Comparison of ENCODE assay signal across 16 mouse cellular contexts in the genomic region with DNA sequence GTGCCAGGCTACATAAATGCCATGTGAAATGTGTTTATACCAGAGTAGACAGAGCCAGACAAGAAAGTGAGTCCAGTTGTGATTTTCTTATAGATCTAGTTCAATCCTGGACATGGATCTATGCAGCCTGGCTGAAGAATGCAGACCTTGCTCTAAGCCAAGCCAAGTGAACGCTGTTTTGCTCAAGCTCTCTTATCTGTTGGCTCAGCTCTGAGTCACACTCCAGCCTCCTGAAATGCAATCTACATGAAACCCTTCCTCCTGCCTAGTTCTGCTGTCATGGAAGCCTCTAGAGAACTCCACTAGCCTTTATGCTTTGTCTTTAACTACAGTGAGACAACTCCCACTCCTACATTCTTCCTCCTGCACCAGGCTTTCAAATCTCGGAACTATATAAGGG. TPM values are rescaled to one million over a fixed set of nuclear protein-coding genes. Genes with fewer than 3 reads are reported as not detected.
DNase-seq lines count a peak whose midpoint lies in the region; ATAC-seq and TF ChIP-seq lines count a peak whose summit lies in the region.
"Had no signal": no experiment of that assay in that cellular context is flagged by ENCODE, and none has a peak within 500 bp of the region (broad histone marks: within the 10 kb centered on the region; RNA-seq: fewer than 3 reads in every experiment).

No protein-coding gene starts in this region.

- ATAC-seq in heart, embryonic 13.5 days (ENCODE audit: extremely low read depth, insufficient number of reproducible peaks, low FRiP score, low TSS enrichment) = no peak
- peak; percentile 30; the same call in 1 of the 2 replicates for ATAC-seq in megakaryocyte progenitor cell, adult 5-6 weeks (replicated peaks; ENCODE audit: poor library complexity)
- ATAC-seq: hindbrain, embryonic 16.5 days; Patski had no signal

- H3K27ac ChIP-seq in heart, embryonic 13.5 days (replicated peaks) = peak overlapping the region; percentile 80
- peak overlapping the region; percentile 82 for H3K27ac ChIP-seq in MEL (ENCODE audit: control insufficient read depth, low read depth, low read length)
- H3K27ac ChIP-seq: kidney, embryonic 15.5 days; limb, embryonic 10.5 days; midbrain, embryonic 12.5 days; neural tube, embryonic 13.5 days had no signal

- no peak for TF ChIP-seq RAD21 in MEL (IDR thresholded peaks at IDR 0.05; ENCODE audit: low read depth, low read length)

- TF ChIP-seq POLR2A in MEL (IDR thresholded peaks at IDR 0.05; ENCODE audit: control insufficient read depth in 1 of 2, insufficient read depth in 1 of 2, low read depth in 1 of 2, low read length in 2 of 2, poor library complexity in 1 of 2) = no peak

- no peak overlapping the region for H3K4me3 ChIP-seq in heart, embryonic 13.5 days
- no peak overlapping the region for H3K4me3 ChIP-seq in MEL (ENCODE audit: control insufficient read depth in 1 of 2, insufficient read depth in 1 of 2, low read depth in 2 of 2, low read length in 2 of 2)
- H3K4me3 ChIP-seq: kidney, embryonic 15.5 days; limb, embryonic 10.5 days; midbrain, embryonic 12.5 days; neural tube, embryonic 13.5 days had no signal

- intact Hi-C loops in heart, postnatal 25 days (cut with DNase I) = no loop called here

- H3K36me3 ChIP-seq in heart, embryonic 13.5 days = no peaks in the 10 kb centered on the region
- peaks cover 0 to 44% of the 10 kb centered on the region in 2 experiments; a peak in 2 of 4 replicates for H3K36me3 ChIP-seq in MEL (ENCODE audit: control insufficient read depth in 1 of 2, insufficient read depth in 2 of 2, low read length in 2 of 2)
- H3K36me3 ChIP-seq: kidney, embryonic 15.5 days; limb, embryonic 10.5 days; midbrain, embryonic 12.5 days; neural tube, embryonic 13.5 days had no signal

- H3K4me2 ChIP-seq in heart, embryonic 13.5 days = no peak overlapping the region
- H3K4me2 ChIP-seq: kidney, embryonic 15.5 days; midbrain, embryonic 12.5 days; neural tube, embryonic 13.5 days had no signal

- H3K9ac ChIP-seq in heart, embryonic 13.5 days = no peak overlapping the region; the same call in 1 of the 2 replicates
- peak overlapping the region; percentile 7; the same call in 1 of the 2 replicates for H3K9ac ChIP-seq in MEL (ENCODE audit: control insufficient read depth, low read depth, low read length, poor library complexity, severe bottlenecking)
- H3K9ac ChIP-seq: kidney, embryonic 15.5 days; midbrain, embryonic 12.5 days; neural tube, embryonic 13.5 days had no signal

- no peaks in the 10 kb centered on the region for H3K9me3 ChIP-seq in heart, embryonic 13.5 days
- H3K9me3 ChIP-seq in MEL (replicated peaks; ENCODE audit: insufficient read depth, low read length) = no peaks in the 10 kb centered on the region
- H3K9me3 ChIP-seq: kidney, embryonic 15.5 days; limb, embryonic 10.5 days; midbrain, embryonic 12.5 days; neural tube, embryonic 13.5 days had no signal

- no peak for DNase-seq in heart, postnatal 25 days (ENCODE audit: low spot score)
- peak; percentile 88 for DNase-seq in MEL (ENCODE audit: low read depth, low spot score)
- peak; percentile 55 to 59 for DNase-seq in adrenal gland, postnatal 36 days
- DNase-seq in right cerebral cortex, postnatal 25 days = no peak
- no peak for DNase-seq in layer of hippocampus, adult 9-10 months (ENCODE audit: low spot score)
- DNase-seq: cerebellum, adult 18-20 months had no signal

- H3K27me3 ChIP-seq in heart, embryonic 13.5 days (replicated peaks) = no peaks in the 10 kb centered on the region
- H3K27me3 ChIP-seq in MEL (ENCODE audit: control insufficient read depth in 1 of 2, insufficient read depth in 2 of 2, low read length in 2 of 2) = no peaks in the 10 kb centered on the region
- H3K27me3 ChIP-seq: kidney, embryonic 15.5 days; midbrain, embryonic 12.5 days; neural tube, embryonic 13.5 days; Patski had no signal

- H3K79me2 ChIP-seq in MEL (ENCODE audit: control insufficient read depth, insufficient read depth, low read length, poor library complexity) = no peaks in the 10 kb centered on the region

- TF ChIP-seq CTCF in MEL (IDR thresholded peaks at IDR 0.05 in 2 of 3, conservative IDR thresholded peaks at IDR 0.05 in 1 of 3; ENCODE audit: control insufficient read depth in 1 of 3, insufficient read depth in 1 of 3, low read depth in 2 of 3, low read length in 3 of 3, poor library complexity in 1 of 3, severe bottlenecking in 1 of 3) = no peak

- peaks cover 31% of the 10 kb centered on the region for H3K4me1 ChIP-seq in heart, embryonic 13.5 days
- H3K4me1 ChIP-seq in MEL (ENCODE audit: control insufficient read depth in 1 of 2, insufficient read depth in 2 of 2, low read length in 2 of 2) = peaks cover 28 to 35% of the 10 kb centered on the region in 2 experiments
- H3K4me1 ChIP-seq: limb, embryonic 10.5 days; midbrain, embryonic 12.5 days had no signal

- 19% methylated on average over 2 of the region's 2 CpGs for WGBS in heart, embryonic 13.5 days

- peak; percentile 68 to 91 for TF ChIP-seq EP300 in MEL (IDR thresholded peaks at IDR 0.05; ENCODE audit: low read depth in 1 of 2, low read length in 2 of 2)

TF ChIP-seq in MEL, 35 proteins besides CTCF, POLR2A, EP300 and RAD21:
- TF ChIP-seq ZC3H11A (IDR thresholded peaks at IDR 0.05; ENCODE audit: low read depth, low read length) (no peak), MXI1 (IDR thresholded peaks at IDR 0.05; ENCODE audit: low read depth, low read length) (peak; percentile 36; the same call in 1 of the 2 replicates), TBP (IDR thresholded peaks at IDR 0.05; ENCODE audit: low read depth, low read length) (0 out of 2 replicates have a peak, but pooled peaks have one; percentile 37), JUND (IDR thresholded peaks at IDR 0.05; ENCODE audit: low read depth, low read length) (peak; percentile 93), UBTF (IDR thresholded peaks at IDR 0.05; ENCODE audit: borderline replicate concordance, insufficient read depth, low read depth, low read length) (no peak), ETS1 (IDR thresholded peaks at IDR 0.05; ENCODE audit: low read depth, low read length) (peak; percentile 74), GATA1 (IDR thresholded peaks at IDR 0.05; ENCODE audit: low read depth, low read length) (peak; percentile 92), MAZ (IDR thresholded peaks at IDR 0.05; ENCODE audit: low read depth, low read length) (no peak), TCF12 (IDR thresholded peaks at IDR 0.05; ENCODE audit: low read depth, low read length) (0 out of 2 replicates have a peak, but pooled peaks have one; percentile 7), SIN3A (IDR thresholded peaks at IDR 0.05; ENCODE audit: low read length) (peak; percentile 47; the same call in 1 of the 2 replicates)
TF ChIP-seq in MEL: peak in this region for 7.

RNA-seq across cellular contexts. Expression of gene Fcgr2b, which starts 14.0 kb away (rescaled TPM):
- 0.27 and 0.76 TPM in 2 replicates for polyA plus RNA-seq in heart, embryonic 13.5 days (2015; fragmentation: Nextera tagmentation; extraction: Ambion mirVana)
- 1 to 10 TPM; 6.9 to 7.1 TPM for total RNA-seq in heart, postnatal 25 days (2021)
- total RNA-seq in MEL (2012; rRNA removed) = 4.7 and 6.4 TPM in 2 replicates
- 1 to 10 TPM in 1 of 2 experiments, not detected in 1; 8.2 TPM for polyA plus RNA-seq in MEL (2012; ENCODE audit: insufficient read depth in 1 of 2, insufficient read length in 2 of 2, low read depth in 1 of 2, low replicate concordance in 2 of 2, missing spikeins in 1 of 2)
- 1 to 10 TPM; 3.3 to 8.5 TPM for total RNA-seq in adrenal gland, postnatal 36 days (2021)
- total RNA-seq in megakaryocyte progenitor cell, adult 5-6 weeks (2015) = 142 and 144 TPM in 2 replicates
- total RNA-seq in megakaryocyte progenitor cell, adult 5-6 weeks (2017) = 99.9 and 118 TPM in 2 replicates

RNA-seq across cellular contexts. Expression of gene Fcrla, which starts 34.9 kb away (rescaled TPM):
- polyA plus RNA-seq in heart, embryonic 13.5 days (2015; fragmentation: Nextera tagmentation; extraction: Ambion mirVana) = 0.14 and 0.20 TPM in 2 replicates
- under 1 TPM; 0.45 to 0.73 TPM for total RNA-seq in heart, postnatal 25 days (2021)
- 0.12 and 0.39 TPM in 2 replicates for total RNA-seq in MEL (2012; rRNA removed)
- under 1 TPM in 1 of 2 experiments, not detected in 1; 0.18 TPM for polyA plus RNA-seq in MEL (2012; ENCODE audit: insufficient read depth in 1 of 2, insufficient read length in 2 of 2, low read depth in 1 of 2, low replicate concordance in 2 of 2, missing spikeins in 1 of 2)
- under 1 TPM in 1 of 2 experiments, not detected in 1; 0.36 TPM for total RNA-seq in adrenal gland, postnatal 36 days (2021)
- total RNA-seq in megakaryocyte progenitor cell, adult 5-6 weeks (2015) = not detected in 2 replicates
- total RNA-seq in megakaryocyte progenitor cell, adult 5-6 weeks (2017) = not detected in 2 replicates
- total RNA-seq: granulocyte monocyte progenitor cell, adult 5-6 weeks; layer of hippocampus, postnatal 10 days had no signal
- polyA plus RNA-seq: hindbrain, embryonic 16.5 days; kidney, embryonic 15.5 days; limb, embryonic 10.5 days; midbrain, embryonic 12.5 days; neural tube, embryonic 13.5 days; Patski had no signal

RNA-seq across cellular contexts. Expression of gene Fcrlb, which starts 49.6 kb away (rescaled TPM):
- 0.11 TPM in 1 of 2 replicates, not detected in the other for polyA plus RNA-seq in heart, embryonic 13.5 days (2015; fragmentation: Nextera tagmentation; extraction: Ambion mirVana)
- not detected for total RNA-seq in heart, postnatal 25 days (2021)
- total RNA-seq in MEL (2012; rRNA removed) = not detected in 2 replicates
- polyA plus RNA-seq in MEL (2012; ENCODE audit: insufficient read depth in 1 of 2, insufficient read length in 2 of 2, low read depth in 1 of 2, low replicate concordance in 2 of 2, missing spikeins in 1 of 2) = not detected
- not detected for total RNA-seq in adrenal gland, postnatal 36 days (2021)
- total RNA-seq in megakaryocyte progenitor cell, adult 5-6 weeks (2015) = not detected in 2 replicates
- total RNA-seq in megakaryocyte progenitor cell, adult 5-6 weeks (2017) = not detected in 2 replicates
- total RNA-seq: granulocyte monocyte progenitor cell, adult 5-6 weeks had no signal
- polyA plus RNA-seq: kidney, embryonic 15.5 days; limb, embryonic 10.5 days had no signal

RNA-seq across cellular contexts. Expression of gene Fcgr4, which starts 56.4 kb away (rescaled TPM):
- polyA plus RNA-seq in heart, embryonic 13.5 days (2015; fragmentation: Nextera tagmentation; extraction: Ambion mirVana) = 0.37 and 0.85 TPM in 2 replicates
- total RNA-seq in heart, postnatal 25 days (2021) = under 1 TPM; 0.34 to 0.52 TPM
- total RNA-seq in MEL (2012; rRNA removed) = not detected in 2 replicates
- not detected for polyA plus RNA-seq in MEL (2012; ENCODE audit: insufficient read depth in 1 of 2, insufficient read length in 2 of 2, low read depth in 1 of 2, low replicate concordance in 2 of 2, missing spikeins in 1 of 2)
- 1 to 10 TPM; 2.6 to 7.6 TPM for total RNA-seq in adrenal gland, postnatal 36 days (2021)
- total RNA-seq in megakaryocyte progenitor cell, adult 5-6 weeks (2015) = 5.4 and 10.5 TPM in 2 replicates
- total RNA-seq in megakaryocyte progenitor cell, adult 5-6 weeks (2017) = 7.7 and 8.0 TPM in 2 replicates
- total RNA-seq: layer of hippocampus, postnatal 10 days had no signal
- polyA plus RNA-seq: limb, embryonic 10.5 days; neural tube, embryonic 13.5 days had no signal

Comparison
In these comparisons a context has a peak if more than half of its experiments do, and no peak if none do; other contexts are left out.
1. DNase-seq: peak in MEL (single experiment) and adrenal gland, postnatal 36 days (2 of 2); none in heart, postnatal 25 days (single experiment), right cerebral cortex, postnatal 25 days (single experiment) and layer of hippocampus, adult 9-10 months (single experiment).
2. RNA of gene Fcgr2b, which starts 14.0 kb away (total RNA-seq): 99.9 to 144 TPM in megakaryocyte progenitor cell, adult 5-6 weeks; 3.3 to 8.5 TPM in adrenal gland, postnatal 36 days, 6.9 to 7.1 TPM in heart, postnatal 25 days and 4.7 to 6.4 TPM in MEL; every median in the first group is over 10 times any median in the second.